Mouse (Mus musculus): ENCODE measurements at regions not wholly inside any gene's neighbourhood (a gene's known extent, or its start where the extent isn't known, plus 50 kb on each side); places are given as distances from the start of the nearest gene placed in this dataset.

DNA sequence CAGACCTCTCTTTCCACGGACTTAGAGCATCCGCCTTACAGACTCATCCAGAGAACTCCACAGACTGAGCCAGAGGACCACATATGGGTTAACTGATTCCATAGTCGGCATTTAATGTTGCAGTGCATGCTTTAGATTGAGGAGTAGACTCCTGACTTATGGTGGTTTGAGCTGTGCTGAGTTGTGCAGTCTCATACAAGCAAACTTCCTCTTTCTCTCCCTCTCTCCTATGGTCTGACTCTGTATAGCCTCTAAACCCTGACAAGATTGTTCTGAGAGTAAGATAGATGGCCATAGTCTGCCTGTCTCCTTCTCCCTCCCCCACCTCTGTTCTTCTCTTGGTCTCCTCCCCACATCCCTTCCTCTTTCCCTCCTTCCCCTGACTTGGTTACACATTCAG lies 616.0 kb downstream of the Ryr2 start:
- no peak for DNase-seq

DNA sequence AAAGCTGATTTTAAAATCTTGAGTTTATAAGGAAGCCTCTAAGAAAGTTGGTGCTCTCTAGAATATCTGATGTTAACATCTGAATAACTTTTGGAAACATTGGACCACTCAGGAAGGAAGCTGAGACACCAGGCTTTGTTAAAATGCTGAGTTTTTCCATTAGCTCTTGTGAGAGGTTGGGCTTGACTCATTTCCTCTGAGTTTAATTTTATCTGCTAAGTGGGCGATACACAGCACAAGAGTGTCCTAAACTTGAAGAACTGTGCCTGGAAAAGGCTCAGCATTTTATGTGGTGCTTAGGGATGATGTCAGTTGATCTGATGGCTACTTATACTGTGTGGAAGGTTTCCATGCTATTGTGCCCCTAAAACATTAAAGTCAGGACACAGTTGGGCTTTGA lies 623.6 kb downstream of the Ryr2 start:
- no peak for DNase-seq

DNA sequence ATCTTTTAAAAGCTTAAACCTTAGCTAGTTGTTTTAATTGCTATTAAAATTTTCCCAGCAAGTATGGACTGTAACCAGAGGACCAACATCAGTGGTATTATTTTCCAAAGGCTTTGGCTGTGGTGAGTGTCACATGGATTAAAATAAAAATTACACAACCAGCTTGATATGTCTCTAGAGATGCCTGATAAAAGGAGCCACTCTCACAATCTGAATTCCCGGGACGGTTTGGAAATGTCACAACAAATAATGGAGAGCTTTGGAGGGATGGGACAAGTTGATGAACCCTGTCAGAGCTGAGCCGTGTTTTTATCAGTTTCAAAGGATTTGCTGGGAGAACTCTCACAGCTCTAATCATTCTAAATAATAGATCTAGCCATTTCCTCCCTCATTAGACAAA lies 624.0 kb downstream of the Ryr2 start:
- no peak for DNase-seq

DNA sequence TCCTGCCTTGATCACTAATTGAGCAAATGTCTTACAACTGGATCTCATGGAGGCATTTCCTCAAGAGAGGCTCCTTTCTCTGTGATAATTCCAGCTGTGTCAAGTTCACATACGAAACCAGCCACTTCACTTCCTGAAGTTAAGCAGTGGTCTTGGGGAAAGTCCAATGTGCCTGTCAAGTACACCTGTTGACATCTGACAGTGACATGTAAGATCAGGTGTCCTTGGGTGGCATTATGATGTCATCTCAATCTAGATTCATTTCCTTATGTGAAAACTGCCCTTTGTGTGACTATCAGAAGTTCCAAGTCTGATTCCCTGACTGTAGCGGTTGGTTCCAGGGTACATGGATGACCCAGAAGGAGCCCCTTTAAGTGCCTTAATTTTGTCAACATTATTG lies 646.5 kb downstream of the Ryr2 start:
- DNase-seq: no peak

DNA sequence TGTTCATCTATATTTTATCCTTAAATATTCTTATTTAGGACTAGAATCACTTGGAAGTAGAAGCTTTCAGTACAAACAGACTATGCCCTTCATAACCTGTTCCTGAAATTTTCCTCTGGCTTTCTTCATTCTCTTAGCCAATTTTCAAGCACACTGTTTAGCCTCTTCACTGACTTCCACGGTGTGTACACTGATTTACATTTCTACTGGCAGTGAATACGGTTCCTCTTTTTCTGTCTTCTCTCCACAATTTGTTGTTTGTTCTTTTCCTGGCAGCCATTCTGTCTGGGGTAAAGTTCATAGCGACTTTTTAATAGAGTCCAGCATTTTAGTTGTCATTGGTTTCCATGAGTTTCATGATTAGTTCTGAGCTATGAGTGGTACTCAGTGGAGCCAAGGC lies 651.6 kb downstream of the Ryr2 start:
- no peak for DNase-seq

DNA sequence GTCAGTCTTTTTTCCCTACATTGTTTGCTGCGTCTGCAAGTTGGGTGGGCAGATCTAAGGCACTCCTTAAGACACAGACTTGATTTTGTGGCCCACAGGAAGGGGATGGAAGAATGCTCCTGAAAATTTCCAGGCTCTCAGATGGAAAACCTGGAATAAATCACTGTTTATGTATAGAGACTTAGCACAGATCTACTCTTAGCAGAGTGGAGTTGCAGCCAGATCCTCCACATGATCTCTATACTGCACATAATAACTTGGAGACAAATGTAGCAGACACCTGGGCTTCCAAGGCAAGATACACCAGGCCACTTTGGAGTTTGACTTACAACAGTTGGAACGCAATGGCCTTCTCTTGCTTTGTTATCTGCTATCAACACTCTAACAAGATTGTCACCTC lies 654.3 kb downstream of the Ryr2 start:
- no peak for DNase-seq

DNA sequence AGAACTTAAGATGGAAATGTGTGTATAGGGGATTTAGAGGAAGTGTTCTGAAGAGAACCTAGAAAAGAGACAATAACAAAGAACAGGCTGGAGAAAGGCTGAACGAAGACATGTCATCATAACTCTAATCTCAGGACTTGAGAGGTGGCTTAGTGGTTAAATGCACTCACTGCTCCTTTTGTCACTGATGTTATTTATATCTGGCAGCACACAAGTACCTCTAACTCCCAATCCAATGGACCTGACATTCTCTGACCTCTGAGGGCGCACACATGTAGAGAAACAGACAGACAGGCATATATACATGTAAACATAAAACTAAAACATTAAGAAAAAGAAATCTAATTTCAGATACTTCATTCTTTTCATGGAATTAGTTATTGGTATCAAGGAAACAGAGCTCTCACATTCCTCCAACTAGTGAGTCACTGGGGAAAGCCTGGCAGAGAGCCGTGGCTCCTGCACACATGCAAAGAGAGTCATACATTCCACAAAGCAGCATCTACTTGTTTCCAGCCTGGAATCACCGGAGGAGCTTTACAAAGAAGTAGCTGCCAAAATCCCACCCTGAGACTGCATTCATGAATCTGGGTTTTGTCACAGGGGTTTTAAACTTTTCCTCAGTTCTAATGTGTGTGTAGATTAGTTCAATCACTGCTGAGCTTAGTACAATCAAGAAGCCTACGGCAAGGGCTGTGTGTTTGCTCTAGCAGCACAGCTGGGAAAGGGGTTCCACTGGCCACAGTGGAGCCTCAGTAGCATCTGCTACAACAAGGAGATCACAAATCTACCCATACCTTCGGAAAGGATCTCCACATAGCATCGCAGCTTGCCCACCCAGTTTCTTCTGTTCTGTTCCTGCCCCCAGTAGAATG lies 674.0 kb downstream of the Ryr2 start:
- no peak for DNase-seq

DNA sequence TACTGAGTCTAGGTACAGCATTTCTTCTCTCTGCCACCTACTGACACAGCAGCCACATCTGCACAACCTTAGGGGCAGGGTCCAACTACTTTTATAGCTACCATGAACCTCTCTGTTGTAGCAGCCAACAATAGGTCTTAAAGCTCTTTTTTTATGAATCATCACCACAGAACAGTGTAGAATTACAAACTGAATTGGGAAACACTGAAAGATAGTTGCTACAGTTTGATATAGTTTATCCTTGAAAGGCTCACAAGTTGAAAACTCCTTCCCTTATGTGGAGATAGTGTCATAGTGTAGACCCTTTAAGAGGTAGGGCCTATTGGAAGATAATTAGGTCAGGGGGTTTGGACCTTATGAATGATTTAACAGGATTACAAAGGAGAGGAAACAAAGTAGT lies 679.9 kb downstream of the Ryr2 start:
- DNase-seq: no peak

DNA sequence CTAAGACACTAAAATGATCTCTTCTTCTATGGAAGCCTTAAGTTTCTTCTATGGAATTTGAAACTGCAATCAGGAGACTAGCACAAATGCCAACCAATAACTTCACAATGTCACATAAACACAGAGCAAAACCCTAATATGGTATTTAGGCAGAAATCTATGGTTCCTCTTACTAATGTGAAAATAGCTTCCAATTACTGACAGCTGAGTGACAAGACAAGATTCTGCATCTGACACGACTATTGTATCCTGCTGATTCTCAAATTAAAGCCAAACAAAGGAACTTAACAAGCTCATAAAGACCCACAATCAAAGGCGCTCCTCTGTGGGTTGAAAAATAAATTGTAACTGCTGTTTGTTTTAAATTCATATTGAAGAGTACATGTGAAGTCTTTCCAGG lies 714.7 kb downstream of the Ryr2 start:
- DNase-seq: no peak

DNA sequence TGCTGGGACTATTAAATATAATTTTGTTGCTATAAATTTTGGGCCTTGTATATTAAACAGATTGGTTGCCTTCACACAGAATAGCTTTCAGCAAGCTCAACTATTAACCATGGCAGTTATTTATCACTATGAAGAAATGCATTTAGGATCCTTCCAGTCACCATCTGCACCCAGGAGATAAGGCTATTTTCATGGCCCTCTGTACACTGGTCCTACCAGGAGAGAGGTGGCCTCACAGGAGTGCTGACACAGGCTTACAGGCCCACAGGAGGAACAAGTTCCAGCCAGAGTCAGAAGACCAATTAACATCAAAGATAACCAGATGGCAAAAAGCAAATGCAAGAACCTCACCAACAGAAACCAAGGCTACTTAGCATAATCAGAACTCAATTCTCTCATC lies 731.3 kb downstream of the Ryr2 start:
- DNase-seq: no peak

DNA sequence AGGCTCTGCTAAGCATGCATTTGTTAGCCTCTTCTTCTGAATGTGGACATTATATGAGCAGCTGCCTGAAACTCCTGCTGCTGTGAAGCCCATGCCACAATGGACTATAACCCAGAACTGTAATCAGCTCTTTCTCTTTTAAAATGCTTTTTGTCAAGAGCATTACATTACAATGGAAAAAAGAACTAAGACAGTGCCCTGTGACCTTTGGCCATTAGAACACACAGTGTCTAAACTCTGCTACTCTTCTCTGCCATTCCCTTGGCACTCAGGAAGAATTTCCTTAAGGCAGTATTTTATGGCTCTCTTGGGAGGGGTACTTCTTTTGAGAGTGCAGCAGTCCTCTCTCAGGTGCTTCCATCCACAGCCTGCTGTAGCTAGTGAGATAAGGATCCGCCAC lies 737.3 kb downstream of the Ryr2 start:
- DNase-seq: no peak

DNA sequence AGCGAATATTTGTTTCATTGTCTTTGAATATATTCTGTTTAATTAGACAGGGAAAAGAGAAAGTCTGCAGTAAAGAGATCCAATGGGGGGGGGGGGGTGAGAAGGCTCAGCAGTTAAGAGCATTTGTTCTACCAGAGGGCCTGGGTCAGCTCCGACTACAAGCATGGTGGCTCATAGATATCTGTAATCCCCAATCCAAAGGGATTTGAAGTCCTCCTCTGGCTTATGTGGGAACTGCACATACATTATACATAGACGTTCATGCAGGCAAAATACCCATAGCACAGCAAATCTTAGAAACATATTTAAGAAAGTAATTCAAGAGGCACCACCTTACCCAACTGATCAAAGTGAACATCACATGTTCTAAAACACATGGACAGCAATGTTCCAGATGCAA lies 743.9 kb downstream of the Ryr2 start:
- no peak for DNase-seq

DNA sequence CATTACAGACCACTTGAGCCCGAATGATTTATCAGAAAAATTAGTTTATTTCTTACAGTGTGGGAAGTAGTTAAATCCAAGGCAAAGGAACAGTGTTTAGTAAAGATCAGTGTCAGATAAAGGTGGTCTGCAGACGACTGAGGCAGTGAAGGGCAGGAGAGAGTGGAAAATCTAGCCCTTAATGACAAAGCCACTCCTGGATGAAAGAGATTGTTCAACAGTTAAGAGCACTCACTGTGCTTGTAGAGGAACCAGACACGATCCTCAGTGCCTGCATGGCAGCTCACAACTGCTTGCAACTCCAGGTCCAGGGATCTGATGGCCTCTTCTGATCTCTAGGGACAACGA lies 758.3 kb downstream of the Ryr2 start:
- no peak for DNase-seq

DNA sequence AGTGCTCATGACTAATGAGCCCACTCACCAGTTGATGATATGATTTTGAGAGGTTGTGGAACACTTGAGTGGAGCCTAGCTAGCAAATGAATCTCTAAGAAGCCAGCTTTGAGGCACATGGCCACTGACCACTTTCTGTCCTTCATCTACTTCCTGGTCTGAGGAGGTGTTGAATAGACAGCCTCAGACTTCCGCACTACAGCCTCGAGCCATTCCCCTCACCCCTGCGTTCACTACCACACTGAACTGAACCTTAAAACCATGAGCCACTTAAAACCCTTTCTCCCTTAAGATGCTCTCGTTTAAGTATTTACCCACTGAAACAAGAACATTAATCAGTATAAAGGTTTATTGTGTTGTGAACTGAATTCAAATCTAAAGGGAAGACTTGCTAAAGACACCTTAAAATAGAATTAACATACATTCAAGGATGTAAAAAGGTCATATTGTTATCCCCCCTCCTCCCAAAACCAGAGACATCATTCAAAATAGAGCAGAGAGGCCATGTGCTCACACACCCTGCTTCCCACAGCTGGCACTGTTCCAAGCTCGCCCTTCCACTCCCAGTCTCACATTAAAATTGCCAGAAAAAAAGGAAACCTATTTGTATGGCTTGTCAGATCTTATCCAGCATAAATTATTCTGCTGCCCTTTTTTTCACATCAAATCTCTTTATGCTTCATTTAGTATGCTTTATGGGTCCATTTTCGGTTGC lies 758.8 kb downstream of the Ryr2 start:
- DNase-seq: peak; percentile 13 to 40

DNA sequence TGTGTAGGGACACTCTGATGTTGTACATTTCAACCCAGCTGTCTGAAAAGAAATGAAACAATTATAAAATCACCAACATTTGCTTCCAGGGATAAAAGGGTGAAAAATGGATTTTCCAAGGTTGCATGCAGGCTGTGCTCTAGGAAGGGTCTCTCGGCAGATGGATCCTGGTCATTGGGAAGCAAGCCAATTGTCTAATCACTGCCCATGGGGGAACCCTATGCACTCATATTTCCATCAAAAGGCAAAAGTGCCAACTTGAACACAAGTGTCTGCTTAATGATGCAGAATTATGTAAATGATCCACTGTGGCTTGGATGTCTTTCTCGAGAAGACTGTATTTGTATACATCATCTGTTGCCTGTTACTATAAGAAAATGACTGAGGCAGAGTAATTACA lies 762.2 kb downstream of the Ryr2 start:
- no peak for DNase-seq

DNA sequence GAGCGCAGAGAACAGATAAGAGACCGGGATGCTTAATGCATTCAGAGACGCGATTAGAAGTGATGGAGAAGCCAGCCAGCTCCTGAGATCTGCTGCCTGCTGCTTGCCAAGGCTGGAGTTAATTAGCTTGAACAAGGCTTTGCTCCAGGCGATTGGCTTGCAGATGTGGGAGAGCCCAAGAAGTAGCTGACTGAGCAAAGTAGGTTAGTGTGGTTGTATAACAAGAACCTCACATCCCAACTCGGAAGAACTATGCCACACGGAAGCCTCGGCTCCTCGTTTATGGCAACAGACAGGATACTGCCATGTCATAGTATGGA lies 768.5 kb downstream of the Ryr2 start:
- DNase-seq: no peak

DNA sequence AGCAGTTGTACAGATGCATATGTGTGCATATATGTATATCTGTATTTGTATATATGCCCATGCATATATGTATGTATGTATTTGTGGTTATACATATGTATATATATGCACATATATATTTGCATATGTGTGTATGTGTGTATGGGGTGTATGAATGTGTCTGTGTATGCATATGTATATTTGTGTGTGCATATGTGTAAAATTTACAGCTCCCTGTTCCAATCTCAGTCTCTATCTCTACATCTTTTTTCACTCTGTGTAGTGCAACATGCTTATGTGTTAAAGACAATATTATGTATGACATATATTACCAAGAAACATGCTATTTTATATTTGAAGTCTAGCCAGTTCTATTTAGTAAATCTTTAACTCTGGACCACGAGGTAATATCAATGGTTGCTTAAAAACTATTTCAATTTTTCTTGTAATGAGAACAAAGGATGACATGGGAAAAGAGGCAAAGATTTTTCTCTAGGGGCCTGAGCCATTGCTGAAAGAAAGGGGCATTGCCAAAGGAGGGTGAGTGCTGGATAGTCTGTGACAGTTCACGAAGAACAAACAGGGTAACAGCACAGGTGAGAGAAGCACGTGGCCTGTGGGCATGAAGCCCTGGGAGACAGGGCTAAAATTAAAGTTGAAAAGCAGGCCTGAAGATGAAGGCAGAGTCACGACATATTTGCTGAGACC lies 769.0 kb downstream of the Ryr2 start:
- DNase-seq: no peak

DNA sequence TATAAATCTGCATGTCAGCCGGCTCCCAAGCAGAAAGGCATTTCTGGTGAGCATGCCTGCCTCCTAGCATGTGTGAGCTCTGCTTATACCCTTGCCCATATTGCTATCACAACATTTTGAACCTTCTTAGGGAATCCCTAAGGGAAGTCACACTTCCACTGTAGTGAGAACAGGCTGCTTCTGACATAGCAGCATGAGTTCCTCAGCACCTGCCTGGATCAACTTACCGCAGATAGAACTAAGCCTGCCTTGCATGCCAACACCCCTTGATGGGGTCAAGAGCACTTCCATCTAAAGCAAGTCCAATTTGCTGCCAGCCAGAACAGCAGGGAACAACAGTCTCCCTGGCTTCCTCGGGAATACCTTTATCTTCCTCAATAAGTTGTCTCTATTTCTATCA lies 769.8 kb downstream of the Ryr2 start:
- no peak for DNase-seq

DNA sequence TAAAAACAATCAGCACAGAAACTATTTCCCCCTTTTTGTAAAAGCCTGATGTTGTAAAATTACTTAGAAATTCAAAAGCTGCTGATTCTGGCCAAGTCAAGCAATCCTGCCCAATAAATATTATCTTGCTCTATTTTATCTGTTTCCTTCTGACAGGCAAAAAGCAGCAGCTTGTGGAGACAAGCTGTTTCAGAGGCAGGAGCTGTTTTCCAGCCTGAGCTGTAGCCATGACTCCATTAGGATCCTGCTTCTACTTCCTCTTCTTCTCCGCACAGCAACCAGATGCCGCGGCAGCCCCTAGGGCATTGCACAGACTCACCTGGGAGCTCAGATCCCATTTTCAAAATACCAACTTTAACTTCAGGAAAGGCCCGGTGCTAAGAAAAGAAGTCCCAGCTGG lies 774.8 kb downstream of the Ryr2 start:
- no peak for DNase-seq

DNA sequence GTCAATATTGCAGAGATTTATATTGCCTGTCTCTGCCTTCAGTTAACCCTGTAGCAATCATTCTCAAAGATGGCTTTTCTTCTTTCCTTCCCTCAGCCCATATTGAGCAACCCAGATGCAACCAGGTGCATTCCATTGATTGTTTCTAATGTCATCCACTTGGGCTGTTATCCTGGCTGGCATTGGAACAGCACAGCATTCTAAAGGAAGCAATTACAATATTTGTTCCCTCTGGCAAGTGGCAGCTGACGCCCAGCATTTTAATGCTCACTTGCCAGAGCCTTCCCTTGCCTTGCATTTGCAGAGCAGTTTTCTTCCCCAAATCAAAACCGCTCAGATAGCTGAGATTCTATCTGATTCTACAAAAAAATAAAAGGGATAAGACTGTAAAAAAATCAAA lies 798.0 kb downstream of the Ryr2 start:
- no peak for DNase-seq

DNA sequence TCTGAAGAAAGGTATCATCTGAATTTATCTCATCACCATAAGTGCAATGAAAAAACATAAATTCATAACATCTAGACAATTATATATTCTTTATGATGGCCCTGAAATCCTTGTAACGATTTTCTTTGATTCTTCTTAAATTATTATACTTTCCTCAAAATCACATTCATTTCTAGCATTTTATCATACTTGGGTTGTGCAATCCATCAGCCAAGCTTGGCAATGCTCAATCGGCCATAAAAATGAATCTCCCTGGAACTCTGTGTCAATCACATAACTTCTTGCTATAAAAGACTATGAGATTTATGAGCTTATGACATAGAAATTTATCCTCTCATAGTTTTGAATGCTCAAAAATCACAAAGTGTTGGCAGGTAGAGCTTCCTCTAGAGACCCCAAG lies 811.3 kb downstream of the Ryr2 start:
- DNase-seq: no peak

DNA sequence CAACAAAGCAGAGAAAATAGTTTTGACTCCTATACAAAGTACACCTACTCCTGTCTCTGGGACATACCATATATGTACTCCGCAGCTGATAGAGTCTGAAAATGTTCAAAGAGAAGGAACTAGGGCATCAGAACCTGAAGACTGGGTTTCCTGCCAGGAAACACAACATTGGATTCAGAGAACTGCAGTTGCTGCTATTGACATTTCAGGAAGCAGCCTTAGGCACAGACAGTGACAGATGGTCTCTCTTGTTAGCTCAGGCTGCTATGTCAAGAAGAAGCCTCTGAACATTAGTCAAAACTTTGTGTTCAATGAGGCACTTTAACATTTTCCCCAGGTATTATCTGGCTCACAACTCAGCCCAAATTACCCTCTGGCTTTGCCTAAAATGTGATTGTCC lies 812.1 kb downstream of the Ryr2 start:
- no peak for DNase-seq

DNA sequence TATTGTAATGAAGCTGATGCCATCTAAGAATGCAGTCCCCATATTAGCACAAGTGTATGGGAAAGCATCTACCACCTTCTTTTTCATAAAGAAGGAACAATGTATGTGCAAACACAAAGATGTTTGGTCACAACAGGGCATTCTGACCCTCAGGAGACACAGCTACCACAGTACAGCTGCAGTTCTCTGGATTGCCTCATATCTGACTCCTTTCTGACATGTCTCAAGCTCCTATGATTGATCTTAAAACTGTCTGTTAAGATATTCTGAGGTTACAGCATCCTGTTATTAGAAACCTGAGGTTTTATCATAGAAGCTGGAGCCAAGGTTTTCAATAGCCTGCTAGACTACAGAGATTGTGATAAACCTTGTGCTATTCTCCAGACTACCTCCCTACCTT lies 813.0 kb downstream of the Ryr2 start:
- no peak for DNase-seq

DNA sequence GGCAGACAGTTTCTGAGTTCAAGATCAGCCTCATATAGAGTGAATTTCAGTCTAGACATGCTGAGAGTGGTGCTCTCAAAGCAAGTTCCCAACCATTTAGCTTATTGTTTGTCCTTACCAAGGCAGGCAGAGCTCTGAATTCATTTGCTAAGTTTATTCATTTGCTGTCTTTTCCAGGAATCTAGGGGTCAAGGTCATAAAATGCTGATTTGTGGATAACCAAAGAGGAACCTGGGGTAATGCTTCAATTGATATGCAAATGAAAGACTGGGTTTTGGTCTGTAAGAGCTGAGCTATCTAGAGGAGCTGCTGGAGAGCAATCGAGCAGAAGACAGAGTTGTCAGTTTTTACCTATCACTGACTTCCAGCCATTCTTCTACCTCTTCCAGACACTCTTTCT lies 832.8 kb downstream of the Ryr2 start:
- DNase-seq: no peak
